Mouse (Mus musculus): ENCODE data around the gene Sult1a1. TPM values are rescaled to one million over a fixed set of nuclear protein-coding genes. Genes with fewer than 3 reads are reported as not detected.

Sult1a1 gene
- polyA plus RNA-seq, 1 experiment: not detected

DNA sequence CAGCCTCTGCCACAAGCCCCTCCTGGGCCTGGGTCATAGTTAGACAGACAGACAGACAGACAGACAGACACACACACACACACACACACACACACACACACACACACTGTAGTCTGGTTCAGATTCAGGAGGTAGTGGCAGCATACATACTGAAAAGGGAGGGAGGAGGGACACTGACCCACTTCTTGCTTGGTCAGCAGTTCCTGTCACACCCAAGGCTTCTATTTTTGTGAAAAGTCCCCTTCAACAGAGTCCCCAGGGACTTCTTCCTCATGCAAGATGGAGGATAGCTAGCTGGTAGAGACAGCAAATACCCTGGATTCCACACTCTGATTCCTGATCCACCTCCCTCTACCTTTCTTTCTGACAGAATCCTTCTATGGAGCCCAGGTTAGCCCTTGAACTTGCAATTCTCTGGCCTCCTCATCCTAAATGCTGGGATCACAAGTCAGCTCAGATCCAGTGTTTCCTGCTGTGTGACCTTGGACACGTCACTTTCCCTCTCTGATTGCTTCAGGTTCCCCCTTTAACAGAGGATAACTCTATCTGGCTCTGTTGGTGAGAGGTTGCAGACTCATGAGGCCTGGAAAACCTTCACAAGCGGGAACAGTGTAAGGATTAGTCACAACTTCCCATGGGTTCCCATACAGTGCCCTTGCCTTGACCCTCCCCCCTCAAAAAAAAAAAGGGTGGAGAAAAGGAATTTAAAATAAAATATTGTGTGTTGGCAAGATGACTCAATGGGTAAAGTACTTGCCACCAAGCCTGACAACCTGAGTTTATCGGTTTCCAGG lies 50.2 kb downstream of the Sult1a1 start:
- Histone ChIP-seq H3K27me3 (ENCODE audit: control insufficient read depth) (no peaks in the 10 kb centered on the region), H3K9me3 (ENCODE audit: control insufficient read depth, low read length) (no peaks in the 10 kb centered on the region), H3K36me3 (ENCODE audit: control insufficient read depth) (no peaks in the 10 kb centered on the region), H3K4me1 (ENCODE audit: control insufficient read depth) (peaks cover 47% of the 10 kb centered on the region), H3K4me3 (replicated peaks) (no peak overlapping the region)
- no peak for TF ChIP-seq GATA1 (IDR thresholded peaks at IDR 0.05; ENCODE audit: low read length)
- TF ChIP-seq TAL1 (IDR thresholded peaks at IDR 0.05; ENCODE audit: low read length): no peak

DNA sequence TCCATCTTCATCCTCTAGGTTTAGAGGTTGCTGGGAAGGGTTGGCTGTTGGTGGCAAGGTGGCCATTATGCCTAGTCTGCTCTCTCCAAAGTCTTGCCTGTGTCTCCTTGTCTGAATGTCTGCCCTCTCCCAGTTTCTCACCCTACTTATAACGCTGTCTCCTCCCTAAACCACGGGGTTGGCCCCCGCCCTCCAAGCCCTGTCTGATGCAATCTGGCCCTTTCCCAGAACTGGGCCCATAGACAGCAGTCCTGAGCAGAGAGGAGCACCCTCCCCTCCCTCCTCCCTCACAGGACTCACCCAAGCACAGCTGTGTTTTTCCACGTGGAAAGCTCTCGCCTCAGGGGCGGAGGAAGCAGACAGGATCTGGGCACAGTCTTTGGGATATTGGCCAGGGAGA lies 50.9 kb downstream of the Sult1a1 start:
- Histone ChIP-seq H3K9me3 (ENCODE audit: control insufficient read depth, low read length) (no peaks in the 10 kb centered on the region), H3K27me3 (ENCODE audit: control insufficient read depth) (no peaks in the 10 kb centered on the region), H3K4me3 (replicated peaks) (peak overlapping the region; percentile 7), H3K4me1 (ENCODE audit: control insufficient read depth) (peaks cover 47% of the 10 kb centered on the region), H3K36me3 (ENCODE audit: control insufficient read depth) (no peaks in the 10 kb centered on the region)
- no peak for TF ChIP-seq GATA1 (IDR thresholded peaks at IDR 0.05; ENCODE audit: low read length)

DNA sequence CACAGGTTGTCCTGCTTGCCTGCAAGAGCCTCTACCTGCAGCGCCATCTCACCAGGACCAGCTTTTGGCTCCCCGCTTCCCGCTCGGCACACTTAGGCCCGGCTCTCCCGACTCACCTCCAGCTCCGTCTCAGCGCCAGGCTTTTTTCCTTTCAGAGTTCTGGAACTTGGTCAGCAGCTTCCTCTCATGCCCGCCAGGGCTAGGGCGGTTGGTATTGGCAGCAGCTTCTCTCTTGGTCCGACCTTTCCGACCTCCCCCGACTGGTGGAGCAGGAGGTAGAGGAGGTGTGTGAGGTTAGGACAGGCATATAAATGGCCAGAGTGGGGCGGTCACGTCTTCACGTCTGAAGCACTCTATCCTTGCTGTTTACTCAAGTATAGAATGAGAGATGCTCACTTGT lies 51.5 kb downstream of the Sult1a1 start:
- H3K36me3 ChIP-seq (ENCODE audit: control insufficient read depth): no peaks in the 10 kb centered on the region
- H3K4me1 ChIP-seq (ENCODE audit: control insufficient read depth): peaks cover 47% of the 10 kb centered on the region
- no peaks in the 10 kb centered on the region for H3K9me3 ChIP-seq (ENCODE audit: control insufficient read depth, low read length)
- H3K27me3 ChIP-seq (ENCODE audit: control insufficient read depth): no peaks in the 10 kb centered on the region
- H3K4me3 ChIP-seq (replicated peaks): no peak overlapping the region
- TF ChIP-seq GATA1 (IDR thresholded peaks at IDR 0.05; ENCODE audit: low read length): no peak
- no peak for TF ChIP-seq TAL1 (IDR thresholded peaks at IDR 0.05; ENCODE audit: low read length)

DNA sequence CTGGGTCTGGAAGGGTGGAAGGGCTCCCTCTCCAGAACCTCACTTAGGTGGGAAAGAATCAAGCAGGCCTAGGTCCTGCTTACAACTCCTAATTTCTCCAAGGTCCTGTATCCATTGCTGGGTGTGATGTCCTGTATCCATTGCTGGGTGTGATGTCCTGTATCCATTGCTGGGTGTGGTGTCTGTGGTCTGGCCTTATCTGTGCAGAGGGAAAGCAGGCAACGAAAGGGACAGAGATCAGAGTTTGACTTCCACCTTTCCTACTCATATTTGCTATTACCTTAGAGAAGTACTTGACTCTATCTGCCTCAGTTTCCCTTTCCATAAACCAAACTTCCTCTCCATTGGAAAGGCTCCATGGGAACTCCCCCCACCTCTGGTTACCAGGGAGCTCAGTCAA lies 52.9 kb downstream of the Sult1a1 start:
- Histone ChIP-seq H3K9me3 (ENCODE audit: control insufficient read depth, low read length) (no peaks in the 10 kb centered on the region), H3K36me3 (ENCODE audit: control insufficient read depth) (no peaks in the 10 kb centered on the region), H3K4me3 (replicated peaks) (no peak overlapping the region), H3K4me1 (ENCODE audit: control insufficient read depth) (peaks cover 47% of the 10 kb centered on the region), H3K27me3 (ENCODE audit: control insufficient read depth) (no peaks in the 10 kb centered on the region)
- no peak for TF ChIP-seq GATA1 (IDR thresholded peaks at IDR 0.05; ENCODE audit: low read length)
- TF ChIP-seq TAL1 (IDR thresholded peaks at IDR 0.05; ENCODE audit: low read length): no peak

Other genes starting within 250 kb of the Sult1a1 start
- gene Rabep2, start 247.7 kb downstream of the Sult1a1 start, polyA plus RNA-seq (2012): 0.67 and 0.68 TPM in 2 replicates
- gene Atp2a1, start 213.3 kb downstream of the Sult1a1 start, polyA plus RNA-seq (2012): not detected in 2 replicates
- 2.3 and 2.6 TPM in 2 replicates for gene Sh2b1, start 201.0 kb downstream of the Sult1a1 start, polyA plus RNA-seq (2012)
- gene Tufm, start 189.1 kb downstream of the Sult1a1 start, polyA plus RNA-seq (2012): 1.8 and 3.9 TPM in 2 replicates
- gene Atxn2l, start 173.0 kb downstream of the Sult1a1 start, polyA plus RNA-seq (2012): 56.8 and 76.8 TPM in 2 replicates
- 5.1 and 6.2 TPM in 2 replicates for gene Eif3c, start 110.0 kb downstream of the Sult1a1 start, polyA plus RNA-seq (2012)
- 0.07 and 0.16 TPM in 2 replicates for gene Apobr, start 91.5 kb downstream of the Sult1a1 start, polyA plus RNA-seq (2012)
- 0.14 and 0.22 TPM in 2 replicates for gene Cln3, start 90.6 kb downstream of the Sult1a1 start, polyA plus RNA-seq (2012)
- gene Il27, start 81.5 kb downstream of the Sult1a1 start, polyA plus RNA-seq (2012): not detected in 2 replicates
- gene Nupr1, start 45.6 kb downstream of the Sult1a1 start, polyA plus RNA-seq (2012): 0.27 and 0.35 TPM in 2 replicates
- gene Sgf29, start 27.1 kb downstream of the Sult1a1 start, polyA plus RNA-seq (2012): 4.0 and 6.3 TPM in 2 replicates
- 14.2 and 14.8 TPM in 2 replicates for gene Bola2, start 19.0 kb upstream of the Sult1a1 start, polyA plus RNA-seq (2012)
- gene Slx1b, start 19.4 kb upstream of the Sult1a1 start, polyA plus RNA-seq (2012): 0.21 and 0.33 TPM in 2 replicates
- 1.5 and 2.4 TPM in 2 replicates for gene Coro1a, start 31.4 kb upstream of the Sult1a1 start, polyA plus RNA-seq (2012)
- gene Mapk3, start 83.2 kb upstream of the Sult1a1 start, polyA plus RNA-seq (2012): 16.3 and 18.0 TPM in 2 replicates
- 0.36 TPM in 1 of 2 replicates, not detected in the other for gene Gdpd3, start 89.9 kb upstream of the Sult1a1 start, polyA plus RNA-seq (2012)
- 156 and 161 TPM in 2 replicates for gene Ypel3, start 100.5 kb upstream of the Sult1a1 start, polyA plus RNA-seq (2012)
- gene Tbx6, start 105.1 kb upstream of the Sult1a1 start, polyA plus RNA-seq (2012): 3.6 and 4.0 TPM in 2 replicates
- 11.0 and 12.3 TPM in 2 replicates for gene Ppp4c, start 116.1 kb upstream of the Sult1a1 start, polyA plus RNA-seq (2012)
- 0.02 TPM in 1 of 2 replicates, not detected in the other for gene Fam57b, start 121.2 kb upstream of the Sult1a1 start, polyA plus RNA-seq (2012)
- not detected in 2 replicates for gene 4930451I11Rik, start 155.2 kb upstream of the Sult1a1 start, polyA plus RNA-seq (2012)
- gene Doc2a, start 171.0 kb upstream of the Sult1a1 start, polyA plus RNA-seq (2012): not detected in 2 replicates
- 24.2 and 26.7 TPM in 2 replicates for gene Hirip3, start 185.5 kb upstream of the Sult1a1 start, polyA plus RNA-seq (2012)
- 37.6 and 44.8 TPM in 2 replicates for gene Ino80e, start 185.9 kb upstream of the Sult1a1 start, polyA plus RNA-seq (2012)
- gene Taok2, start 208.3 kb upstream of the Sult1a1 start, polyA plus RNA-seq (2012): 11.6 and 12.9 TPM in 2 replicates
- 1.1 and 1.5 TPM in 2 replicates for gene Tmem219, start 246.5 kb upstream of the Sult1a1 start, polyA plus RNA-seq (2012)

All from erythroblast, embryonic 14.5 days (primary cell).